Mouse (Mus musculus) right cerebral cortex, postnatal 4 days (tissue): ENCODE data around the gene Sbf2.

Experiments
- DNase-seq: peaks from one replicate; pipeline ENCODE4 v3.0.0-alpha.2; 2022

Sbf2 gene

GRCm38 (mm10) chr7:110269777-110270176, 344.9 kb downstream of the Sbf2 start:
- peak; percentile 53 for DNase-seq

- no peak for DNase-seq
Measured at GRCm38 (mm10) chr7:110268511-110268910, 346.2 kb downstream of the Sbf2 start.

GRCm38 (mm10) chr7:110267994-110268393, 346.7 kb downstream of the Sbf2 start:
- DNase-seq = no peak

- DNase-seq = no peak
Measured at GRCm38 (mm10) chr7:110267014-110267413, 347.7 kb downstream of the Sbf2 start.

- DNase-seq = peak; percentile 78
Measured at GRCm38 (mm10) chr7:110265796-110266195, 348.9 kb downstream of the Sbf2 start.

- no peak for DNase-seq
Measured at GRCm38 (mm10) chr7:110263474-110263873, 351.2 kb downstream of the Sbf2 start.

GRCm38 (mm10) chr7:110262661-110263060, 352.1 kb downstream of the Sbf2 start:
- no peak for DNase-seq

- DNase-seq = no peak
Measured at GRCm38 (mm10) chr7:110261807-110262206, 352.9 kb downstream of the Sbf2 start.

- DNase-seq = no peak
Measured at GRCm38 (mm10) chr7:110259966-110260711, 354.6 kb downstream of the Sbf2 start.

GRCm38 (mm10) chr7:110258196-110258950, 356.3 kb downstream of the Sbf2 start:
- DNase-seq = no peak
